Mouse (Mus musculus): ENCODE data around the gene Calm4. TPM values are rescaled to one million over a fixed set of nuclear protein-coding genes. Genes with fewer than 3 reads are reported as not detected.

Gene Calm4
- polyA plus RNA-seq, 1 experiment from 2014 or later: not detected

Other genes starting within 250 kb of the Calm4 start
- gene Fam208b, start 226.6 kb upstream of the Calm4 start, polyA plus RNA-seq (2014; fragmentation: Nextera tagmentation; extraction: Ambion mirVana): 18.2 and 25.8 TPM in 2 replicates
- gene Asb13, start 203.7 kb upstream of the Calm4 start, polyA plus RNA-seq (2014; fragmentation: Nextera tagmentation; extraction: Ambion mirVana): 6.0 and 6.6 TPM in 2 replicates
- gene Calml3, start 33.4 kb upstream of the Calm4 start, polyA plus RNA-seq (2014; fragmentation: Nextera tagmentation; extraction: Ambion mirVana): not detected in 2 replicates
- gene Calm5, start 16.4 kb downstream of the Calm4 start, polyA plus RNA-seq (2014; fragmentation: Nextera tagmentation; extraction: Ambion mirVana): not detected in 2 replicates
- gene Net1, start 80.5 kb downstream of the Calm4 start, polyA plus RNA-seq (2014; fragmentation: Nextera tagmentation; extraction: Ambion mirVana): 10.6 and 11.1 TPM in 2 replicates
- gene Tubal3, start 80.5 kb downstream of the Calm4 start, polyA plus RNA-seq (2014; fragmentation: Nextera tagmentation; extraction: Ambion mirVana): not detected in 2 replicates
- 0.15 TPM in 1 of 2 replicates, not detected in the other for gene Ucn3, start 107.6 kb downstream of the Calm4 start, polyA plus RNA-seq (2014; fragmentation: Nextera tagmentation; extraction: Ambion mirVana)
- gene Akr1c14, start 211.3 kb downstream of the Calm4 start, polyA plus RNA-seq (2014; fragmentation: Nextera tagmentation; extraction: Ambion mirVana): 0.67 and 0.90 TPM in 2 replicates